Mouse (Mus musculus) subcutaneous adipose tissue, adult 2 months (tissue): ENCODE data around the gene Prl8a1. TPM values are rescaled to one million over a fixed set of nuclear protein-coding genes. Genes with fewer than 3 reads are reported as not detected.

Experiments used
- polyA plus RNA-seq: library from polyadenylated mRNA; depleted of rRNA; stranded (reverse); fragments of >200 nt; gene quantifications from 2 replicates; pipeline ENCODE4 v1.2.3, GENCODE M21; 2012; ENCODE audit warnings: low replicate concordance; rRNA removed

Gene Prl8a1
- not detected in 2 replicates for polyA plus RNA-seq

GRCm38 (mm10) chr13:27582071-27582470, at the start of gene Prl8a1:
Prl8a1 (minus strand) TSS chr13:27582171.

DNA sequence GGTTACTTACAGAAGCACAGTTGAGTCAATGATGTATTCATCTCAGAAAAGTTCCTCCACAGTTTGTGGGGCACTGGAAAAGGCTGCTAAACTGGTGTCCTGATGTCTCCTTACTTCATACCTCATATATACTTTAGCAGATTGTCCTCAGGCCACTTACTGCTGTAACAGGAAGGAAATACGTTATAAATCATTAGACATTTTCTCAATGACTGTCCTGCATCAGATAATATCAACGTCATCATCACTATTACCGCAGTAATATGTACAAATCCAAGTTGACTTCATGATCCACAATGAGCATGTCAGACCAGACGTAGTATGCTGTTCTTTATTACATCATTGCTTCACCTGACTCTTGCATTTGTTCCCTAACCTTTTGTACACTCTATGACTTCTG, 28.5 kb upstream of the Prl8a1 start, which contains the start of gene Prl7b1:
TSS of gene Prl7b1 (minus strand) at position 101 of the 400 bp plus-strand sequence.

DNA sequence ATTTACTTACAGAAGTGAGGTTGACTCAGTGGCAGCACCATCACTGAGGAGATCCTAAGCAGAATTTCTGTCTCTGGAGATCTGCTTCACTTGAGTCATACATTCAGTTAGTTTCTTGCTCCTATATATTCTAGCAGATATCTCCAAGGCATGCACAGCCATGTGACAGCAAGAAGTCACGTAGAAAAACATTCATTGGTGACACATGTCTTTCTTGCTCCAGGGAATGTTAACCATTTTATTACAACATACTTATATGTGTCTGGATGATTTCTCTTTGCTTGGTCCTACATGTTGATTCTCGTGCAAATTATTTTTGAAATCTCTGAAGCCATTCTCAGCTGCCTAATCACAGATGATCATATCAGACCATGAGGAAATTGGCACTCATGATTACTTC, 17.5 kb downstream of the Prl8a1 start, which contains the start of gene Prl8a9:
TSS of gene Prl8a9 (minus strand) at position 101 of the 400 bp plus-strand sequence.

Other genes starting within 250 kb of the Prl8a1 start
- gene Prl8a2, start 236.5 kb downstream of the Prl8a1 start, polyA plus RNA-seq = not detected in 2 replicates
- gene Prl2b1, start 191.3 kb downstream of the Prl8a1 start, polyA plus RNA-seq = not detected in 2 replicates
- not detected in 2 replicates for gene Prl8a6, start 143.5 kb downstream of the Prl8a1 start, polyA plus RNA-seq
- gene Prl8a8, start 69.0 kb downstream of the Prl8a1 start, polyA plus RNA-seq = not detected in 2 replicates
- gene Prl8a9, start 17.6 kb downstream of the Prl8a1 start, polyA plus RNA-seq = not detected in 2 replicates
- gene Prl7b1, start 28.4 kb upstream of the Prl8a1 start, polyA plus RNA-seq = not detected in 2 replicates
- gene Prl7a1, start 60.3 kb upstream of the Prl8a1 start, polyA plus RNA-seq = not detected in 2 replicates
- not detected in 2 replicates for gene Prl7a2, start 85.9 kb upstream of the Prl8a1 start, polyA plus RNA-seq
- not detected in 2 replicates for gene Prl7d1, start 134.6 kb upstream of the Prl8a1 start, polyA plus RNA-seq
- gene Prl7c1, start 198.6 kb upstream of the Prl8a1 start, polyA plus RNA-seq = not detected in 2 replicates
- gene Prl2a1, start 219.5 kb upstream of the Prl8a1 start, polyA plus RNA-seq = not detected in 2 replicates